Mouse (Mus musculus) stomach, postnatal 0 days (tissue): ENCODE measurements at regions not wholly inside any gene's neighbourhood (a gene's known extent, or its start where the extent isn't known, plus 50 kb on each side); places are given as distances from the start of the nearest gene placed in this dataset.

Experiments
- CTCF ChIP-seq: IDR thresholded peaks from 2 replicates; pipeline ENCODE4 v1.5.1; 2016; ENCODE audit warnings: antibody characterized with exemption, low read depth, mild to moderate bottlenecking, moderate library complexity
- EP300 ChIP-seq: optimal IDR thresholded peaks from 2 replicates; pipeline ENCODE3; 2016; ENCODE audit warnings: antibody characterized with exemption

DNA sequence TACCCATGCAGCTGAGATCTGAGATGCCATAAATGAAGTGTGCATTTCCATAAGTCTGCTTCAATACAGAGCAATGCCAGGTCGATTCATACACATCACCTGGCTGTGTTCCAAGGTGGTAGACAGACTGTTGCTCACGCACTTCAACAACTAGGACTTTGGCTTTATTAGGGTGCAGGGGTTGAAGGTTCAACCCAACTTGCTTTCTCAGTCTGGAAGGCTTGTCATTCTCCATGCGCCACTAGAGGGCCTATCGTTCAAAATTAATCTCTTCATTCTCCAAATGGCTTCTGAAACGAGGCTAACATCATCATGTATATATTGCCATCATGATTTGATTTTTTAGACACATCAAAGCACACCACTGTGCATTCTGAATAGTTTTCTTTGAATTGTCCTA lies 127.0 kb upstream of the Tmem164 start:
- TF ChIP-seq EP300 (no peak), CTCF (peak; percentile 72)
